Mouse (Mus musculus) CD4-positive, CD25-positive, alpha-beta regulatory T cell, adult 9 weeks (primary cell): ENCODE data around the gene Lztfl1. TPM values are rescaled to one million over a fixed set of nuclear protein-coding genes. Genes with fewer than 3 reads are reported as not detected.

Source experiments
- polyA plus RNA-seq: library from polyadenylated mRNA; unstranded; fragments of 100-300 nt; shearing (Covaris generic); gene quantifications from one replicate; pipeline ENCODE4 v1.2.1, GENCODE M21; 2017

The Lztfl1 gene
- polyA plus RNA-seq: 37.7 TPM

GRCm38 (mm10) chr9:123717186-123718008 lies at the start of gene Lztfl1:
TSS of gene Lztfl1 (minus strand) at chr9:123717697.

GRCm38 (mm10) chr9:123678327-123679105 lies 39.0 kb downstream of the Lztfl1 start, which contains the start of the genes Ccr9 and Slc6a20a:
TSS of gene Ccr9 (plus strand) at chr9:123678439.
TSS of gene Slc6a20a (minus strand) at chr9:123678885.

Other genes with a start within 250 kb of the Lztfl1 start
- 29.5 TPM for gene Limd1, start 239.0 kb downstream of the Lztfl1 start, polyA plus RNA-seq
- 98.4 TPM for gene Sacm1l, start 187.9 kb downstream of the Lztfl1 start, polyA plus RNA-seq
- 0.26 TPM for gene Slc6a20b, start 85.1 kb downstream of the Lztfl1 start, polyA plus RNA-seq
- gene Ccr9, start 39.3 kb downstream of the Lztfl1 start, polyA plus RNA-seq: 8.3 TPM
- not detected for gene Slc6a20a, start 38.8 kb downstream of the Lztfl1 start, polyA plus RNA-seq
- gene Cxcr6, start 88.8 kb upstream of the Lztfl1 start, polyA plus RNA-seq: 22.9 TPM
- 59.4 TPM for gene Fyco1, start 134.2 kb upstream of the Lztfl1 start, polyA plus RNA-seq
- gene Xcr1, start 144.3 kb upstream of the Lztfl1 start, polyA plus RNA-seq: 0.46 TPM